Mouse (Mus musculus) brain, embryonic 14.5 days (tissue): Measurements from ENCODE around the gene Fer1l4. TPM values are rescaled to one million over a fixed set of nuclear protein-coding genes. Genes with fewer than 3 reads are reported as not detected.

Source experiments
- DNase-seq: peaks from one replicate; pipeline ENCODE4 v3.0.0-alpha.2; 2011; ENCODE audit warnings: low read depth
- CTCF ChIP-seq: fragments of 200-500 bp; IDR thresholded peaks from 2 replicates; pipeline ENCODE4 v1.5.1; 2012; ENCODE audit warnings: inconsistent platforms, mild to moderate bottlenecking, moderate library complexity, borderline replicate concordance; ENCODE audit not compliant: insufficient read depth, insufficient read length; ENCODE audit errors: extremely low read depth
- POLR2A ChIP-seq: fragments of 200-500 bp; IDR thresholded peaks from 2 replicates; pipeline ENCODE4 v1.6.1; 2012; ENCODE audit warnings: mild to moderate bottlenecking, inconsistent platforms, borderline replicate concordance; ENCODE audit not compliant: poor library complexity, insufficient read depth, insufficient read length, severe bottlenecking; ENCODE audit errors: extremely low read depth
- polyA plus RNA-seq: library from polyadenylated mRNA; depleted of rRNA; stranded (reverse); fragments of >200 nt; gene quantifications from 2 replicates; pipeline ENCODE4 v1.2.3, GENCODE M21; 2012; rRNA removed

Gene Fer1l4
- polyA plus RNA-seq, result 0.06 and 0.07 TPM in 2 replicates

- TF ChIP-seq POLR2A (no peak), CTCF (no peak)
- DNase-seq, result no peak
Observed at GRCm38 (mm10) chr2:156052816-156053215, at the start of gene Fer1l4. TSS of gene Fer1l4 (minus strand) at chr2:156052947.

DNA sequence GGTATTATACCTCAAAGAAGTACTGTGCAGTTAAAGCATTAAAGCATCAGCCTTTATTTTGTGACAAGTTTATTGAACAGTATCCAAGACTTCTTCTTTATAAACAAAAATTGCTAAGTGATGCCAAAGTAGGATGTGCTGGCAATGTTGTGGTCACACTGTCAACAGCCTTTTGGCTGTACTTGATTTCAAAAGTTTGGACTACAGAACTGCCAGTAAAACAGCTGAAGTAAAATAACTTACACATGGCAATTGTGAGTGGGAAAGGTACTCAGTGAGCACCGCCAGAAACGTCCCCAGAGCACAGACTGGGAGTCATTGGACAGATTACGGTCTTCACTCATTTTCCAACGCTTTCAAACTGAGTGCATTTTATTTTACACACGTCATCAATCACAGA lies 39.2 kb upstream of the Fer1l4 start:
- TF ChIP-seq CTCF (no peak), POLR2A (no peak)
- DNase-seq, result no peak

- no peak for TF ChIP-seq POLR2A
- TF ChIP-seq CTCF, result no peak
- peak; percentile 76 for DNase-seq
Observed at GRCm38 (mm10) chr2:156089799-156090198, 37.1 kb upstream of the Fer1l4 start.

GRCm38 (mm10) chr2:156087391-156088110 lies 34.8 kb upstream of the Fer1l4 start:
- TF ChIP-seq POLR2A, result no peak
- no peak for TF ChIP-seq CTCF
- no peak for DNase-seq

DNA sequence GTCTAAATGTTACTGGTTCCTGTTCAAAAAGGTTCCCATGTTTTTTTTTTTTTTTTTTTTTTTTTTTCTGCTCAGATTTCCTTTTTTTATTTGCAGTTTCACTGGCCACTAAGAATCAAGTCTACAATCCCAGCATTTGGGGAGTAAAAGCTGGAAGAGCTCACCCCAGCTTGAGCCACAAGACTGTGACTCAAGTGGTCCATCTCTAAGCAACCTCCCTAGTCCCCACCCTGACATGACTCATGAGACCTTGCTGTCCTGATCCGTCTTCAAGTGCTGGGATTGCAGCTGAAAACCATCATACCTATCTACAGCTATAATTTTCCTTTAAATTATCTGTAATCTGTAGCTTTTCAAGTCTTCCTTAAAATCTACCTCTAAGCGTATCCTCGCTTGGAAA lies 31.8 kb upstream of the Fer1l4 start:
- no peak for TF ChIP-seq POLR2A
- TF ChIP-seq CTCF, result no peak
- no peak for DNase-seq

GRCm38 (mm10) chr2:156080391-156080790 lies 27.6 kb upstream of the Fer1l4 start:
- no peak for TF ChIP-seq CTCF
- DNase-seq, result no peak

GRCm38 (mm10) chr2:156079674-156080073 lies 26.9 kb upstream of the Fer1l4 start:
- TF ChIP-seq POLR2A (no peak), CTCF (no peak)
- no peak for DNase-seq

GRCm38 (mm10) chr2:156079183-156079560 lies 26.4 kb upstream of the Fer1l4 start:
- DNase-seq, result no peak
- TF ChIP-seq CTCF (no peak), POLR2A (no peak)

- TF ChIP-seq POLR2A (no peak), CTCF (no peak)
Observed at GRCm38 (mm10) chr2:156078421-156079182, 25.9 kb upstream of the Fer1l4 start.

DNA sequence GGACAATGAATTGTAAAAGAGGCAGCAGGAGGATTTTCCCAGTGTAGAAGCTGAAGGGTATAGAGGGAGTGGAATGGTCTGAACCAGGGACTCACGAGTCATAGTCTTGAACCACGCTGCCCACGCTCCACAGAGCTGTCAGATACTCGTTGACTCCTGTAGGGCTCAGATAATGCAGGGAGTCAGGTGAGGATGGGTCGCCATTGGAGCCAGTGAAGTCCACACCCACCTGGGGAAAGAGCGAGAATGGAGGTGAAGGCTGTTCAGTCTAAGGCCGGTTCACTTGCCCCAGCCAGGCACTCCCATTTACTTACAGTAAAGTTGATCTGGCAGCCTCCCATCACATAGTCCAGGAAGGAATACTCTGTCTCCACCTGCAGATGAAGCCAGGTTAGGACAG lies 24.7 kb upstream of the Fer1l4 start:
- DNase-seq, result no peak
- TF ChIP-seq POLR2A (no peak), CTCF (no peak)

More at GRCm38 (mm10) chr2:156078421-156079182, 25.9 kb upstream of the Fer1l4 start:
- no peak for DNase-seq

DNA sequence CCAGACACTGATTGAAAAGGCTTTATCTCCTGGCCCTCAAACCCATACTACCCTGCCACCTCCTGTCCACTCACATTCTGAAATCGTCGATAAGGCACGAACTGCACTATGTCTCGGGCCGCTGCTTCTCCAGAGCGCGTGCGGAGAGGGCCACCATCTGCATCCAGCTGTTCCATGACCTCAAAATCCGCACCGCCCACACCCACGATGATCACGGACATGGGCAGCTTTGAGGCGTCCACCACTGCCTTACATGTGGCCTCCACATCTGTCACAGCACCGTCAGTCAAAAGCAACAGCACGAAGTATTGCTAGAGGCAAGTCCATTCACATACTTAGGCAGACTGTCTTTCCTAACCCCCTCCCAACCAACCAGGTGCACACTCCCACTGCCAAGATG lies 21.0 kb upstream of the Fer1l4 start:
- TF ChIP-seq CTCF (no peak), POLR2A (no peak)
- DNase-seq, result no peak

- TF ChIP-seq POLR2A, result no peak
- TF ChIP-seq CTCF, result no peak
Observed at GRCm38 (mm10) chr2:156071236-156071635, 18.5 kb upstream of the Fer1l4 start.

More at GRCm38 (mm10) chr2:156071236-156071635, 18.5 kb upstream of the Fer1l4 start:
- DNase-seq, result no peak
